Mouse (Mus musculus) gastrocnemius, postnatal 25 days (tissue): ENCODE results near the gene Cntf. TPM values are rescaled to one million over a fixed set of nuclear protein-coding genes. Genes with fewer than 3 reads are reported as not detected.
A peak's percentile ranks its signal among the peaks of the same experiment; 100 is the strongest.

Experiments
- DNase-seq: peaks from one replicate; pipeline ENCODE4 v3.0.0; 2022
- long read RNA-seq, 2 experiments: library from polyadenylated mRNA; stranded (forward); transcript quantifications; one replicate each; pipeline ENCODE4 v2.0.0; 2021
- total RNA-seq, 2 experiments: library from RNA; stranded (reverse); gene quantifications; 1 replicate in 1 of 2; 2 replicates in 1 of 2; pipeline ENCODE4 v1.2.3; 2021

Gene Cntf
- total RNA-seq, result 1 to 10 TPM; 3.2 to 3.4 TPM
- long read RNA-seq, experiment 1, partial matches to known transcripts, result 0 of 2 reads
- long read RNA-seq, experiment 1, other reads (novel, unspliced or antisense), result 0 of 2 reads
- long read RNA-seq, experiment 2, partial matches to known transcripts, result 0 of 1 reads
- long read RNA-seq, experiment 2, other reads (novel, unspliced or antisense), result 0 of 1 reads

DNA sequence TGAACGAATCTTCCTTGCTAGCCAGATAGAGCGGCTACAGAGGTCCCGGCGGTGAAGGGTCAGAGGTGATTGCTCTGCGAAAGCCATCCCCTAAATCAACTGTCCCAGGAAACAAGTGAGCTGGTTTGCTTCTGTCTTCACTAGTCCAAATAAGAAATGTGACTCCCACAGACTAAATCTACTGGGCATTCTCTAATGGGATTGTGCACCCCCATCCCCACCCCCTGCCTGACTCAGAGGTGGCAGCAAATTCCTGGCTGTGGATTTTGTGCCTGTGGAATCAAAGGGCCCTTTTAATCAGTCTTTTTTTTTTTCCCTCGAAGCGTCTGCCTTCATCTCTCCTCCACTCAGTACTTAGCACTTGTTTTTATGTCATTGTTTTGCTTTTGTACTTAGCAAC, at the start of gene Cntf:
TSS of gene Cntf (minus strand) at position 325 of the 400 bp plus-strand sequence.
- no peak for DNase-seq

DNA sequence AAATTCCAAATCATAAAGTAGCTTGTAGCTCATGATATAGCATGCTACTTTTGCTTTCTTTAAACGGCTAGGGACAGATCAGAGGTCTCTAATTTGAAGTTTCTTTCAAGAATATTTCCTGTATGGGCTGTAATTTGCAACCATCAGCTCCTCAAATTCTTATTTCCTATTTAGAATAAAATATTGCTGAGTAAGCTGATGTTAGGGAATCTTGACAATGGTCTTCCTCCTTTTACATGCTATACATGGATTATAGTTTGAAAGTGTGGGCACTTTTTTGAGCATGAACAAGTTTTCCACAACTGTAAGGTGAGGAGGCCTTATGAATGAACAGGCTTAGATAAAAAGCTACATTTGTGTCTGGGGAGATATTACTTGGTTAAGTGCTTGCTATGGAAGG, 48.5 kb upstream of the Cntf start:
- no peak for DNase-seq

DNA sequence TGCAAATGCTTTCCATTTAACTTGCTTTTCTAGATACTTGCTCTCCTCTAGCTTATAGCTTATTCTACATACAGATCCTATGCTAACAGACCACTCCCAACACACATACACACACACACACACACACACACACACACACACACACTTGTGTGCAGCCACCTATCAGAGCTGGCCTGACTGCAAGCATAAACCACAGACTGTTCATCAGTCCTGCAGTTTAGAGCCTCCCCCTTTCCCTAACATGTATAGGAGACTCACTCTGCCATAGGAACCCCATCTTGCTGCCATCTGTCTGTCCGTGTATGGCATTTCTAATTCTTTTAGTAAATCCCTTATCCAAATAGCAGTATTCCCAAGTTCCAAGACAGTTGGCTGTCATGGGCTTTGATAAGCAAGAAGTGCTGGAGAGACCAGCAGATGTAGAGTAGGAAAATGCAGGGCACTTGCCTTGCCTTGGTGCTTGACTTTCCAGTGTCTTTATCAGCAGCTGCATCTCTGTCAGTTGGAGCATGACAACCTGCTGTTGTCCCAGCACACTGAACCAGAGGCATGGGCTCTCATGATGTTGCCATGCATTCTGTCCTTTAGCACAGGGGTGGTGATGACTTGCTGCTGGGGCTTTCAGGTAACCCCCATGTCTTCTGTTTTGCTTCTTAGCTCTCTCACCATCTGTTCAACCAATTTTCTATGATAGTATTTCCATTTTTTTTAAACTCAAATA, 47.4 kb upstream of the Cntf start:
- DNase-seq, result no peak

DNA sequence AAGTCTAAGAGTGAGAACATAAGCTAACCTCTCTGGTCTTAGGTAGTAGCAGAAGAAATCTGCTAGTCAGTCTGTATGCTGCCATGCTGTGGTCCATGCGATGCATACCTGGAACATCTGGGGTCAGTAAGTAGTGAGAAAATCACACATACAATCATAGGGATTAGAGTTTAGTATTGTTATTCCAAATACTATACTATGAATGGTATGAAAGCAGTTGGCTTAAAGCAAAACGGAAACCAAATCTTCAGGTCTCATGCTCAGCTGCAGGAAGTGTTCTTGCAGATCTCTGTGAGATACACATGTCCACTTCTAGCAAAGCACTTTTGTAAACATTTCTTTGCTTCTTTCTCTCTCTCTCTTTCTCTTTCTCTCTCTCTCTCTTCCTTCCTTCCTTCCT, 40.8 kb upstream of the Cntf start:
- DNase-seq, result no peak

DNA sequence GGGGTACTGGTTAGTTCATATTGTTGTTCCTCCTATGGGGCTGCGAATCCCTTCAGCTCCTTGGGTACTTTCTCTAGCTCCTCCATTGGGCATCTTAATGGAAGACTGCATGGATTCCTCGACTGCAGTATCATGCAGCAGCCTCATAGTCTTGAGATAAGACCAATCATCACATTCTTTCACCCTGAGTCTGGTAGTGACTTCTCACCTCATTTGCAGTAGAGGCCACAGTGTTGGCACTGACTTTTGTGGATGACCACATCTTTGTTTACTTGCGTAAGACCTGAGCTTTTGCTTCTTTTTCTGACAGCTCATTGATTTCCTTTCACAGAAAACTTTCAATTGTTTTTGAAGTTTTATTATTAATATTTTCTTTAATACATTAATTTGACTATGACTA, 40.3 kb upstream of the Cntf start:
- DNase-seq, result no peak

DNA sequence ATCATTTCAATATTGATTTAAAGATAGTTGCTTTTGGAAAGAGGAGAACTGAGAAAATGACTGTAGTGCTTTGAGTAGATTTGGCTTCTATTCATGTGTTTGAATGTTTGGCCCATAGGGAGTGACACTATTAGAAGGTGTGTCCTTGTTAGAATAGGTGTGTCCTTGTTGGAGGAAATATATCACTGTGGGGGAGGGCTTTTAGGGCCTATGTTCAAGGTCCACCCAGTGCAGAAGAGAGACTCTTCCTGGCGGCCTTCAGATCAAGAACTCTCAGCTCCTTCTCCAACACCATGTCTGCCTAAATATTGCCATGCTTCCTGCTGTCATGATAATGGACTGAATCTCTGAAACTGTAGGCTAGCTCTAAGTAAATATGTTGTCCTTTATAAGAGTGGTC, 38.8 kb upstream of the Cntf start:
- no peak for DNase-seq

DNA sequence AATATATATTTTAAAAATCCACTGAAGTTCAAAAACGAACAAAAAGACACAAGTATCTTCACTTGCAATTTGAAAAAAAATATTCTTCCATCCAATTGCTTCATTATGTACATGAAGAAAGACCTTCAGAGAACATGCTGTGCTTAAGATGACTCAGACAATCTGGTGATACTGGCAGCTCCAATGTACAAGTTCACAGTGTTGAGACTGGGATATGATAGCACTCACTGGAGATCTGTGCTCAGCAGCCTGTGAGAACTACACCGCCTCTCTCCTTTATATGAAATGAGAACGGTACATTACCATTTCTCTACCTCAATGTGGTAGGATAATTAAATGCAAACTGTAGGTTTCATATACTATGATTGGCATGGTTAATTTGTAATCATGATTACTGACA, 37.4 kb upstream of the Cntf start:
- DNase-seq, result no peak

DNA sequence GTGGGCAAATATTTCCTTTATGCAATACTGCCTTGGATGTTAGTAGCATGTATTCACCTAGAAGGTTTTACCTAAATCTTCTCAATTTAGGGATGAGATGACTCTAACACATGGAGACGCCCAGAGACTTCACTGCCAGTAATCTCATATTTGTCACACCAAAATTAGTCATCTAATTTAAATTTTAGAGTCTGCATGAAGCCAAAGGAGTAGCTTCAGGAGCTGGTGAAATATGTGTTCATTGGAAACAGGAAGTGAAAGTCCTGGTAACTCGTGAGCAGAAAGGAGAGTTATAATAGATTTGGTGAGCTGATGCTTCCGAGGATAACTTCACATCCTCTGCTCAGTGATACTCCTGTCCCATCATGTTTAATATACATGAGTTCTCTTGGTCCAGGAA, 35.6 kb upstream of the Cntf start:
- DNase-seq, result no peak

DNA sequence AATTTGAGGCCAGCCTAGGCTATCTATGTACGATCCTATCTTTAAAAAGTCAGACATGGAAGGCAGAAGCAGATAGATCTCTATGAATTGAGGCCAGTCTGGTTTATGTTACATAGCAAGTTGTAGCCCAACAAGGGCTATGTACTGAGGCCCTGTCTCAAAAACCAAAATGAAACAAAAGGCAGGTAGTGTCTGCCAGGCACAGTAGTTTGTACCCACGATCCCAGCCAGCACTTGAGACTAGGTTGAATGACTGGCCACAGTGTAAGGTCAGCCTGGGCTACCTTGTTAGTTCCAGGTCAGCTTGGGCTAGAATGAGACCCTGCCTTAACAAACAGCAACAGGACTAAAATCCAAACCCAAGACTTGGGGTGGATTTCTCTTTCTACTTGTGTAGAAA, 35.2 kb upstream of the Cntf start:
- no peak for DNase-seq

DNA sequence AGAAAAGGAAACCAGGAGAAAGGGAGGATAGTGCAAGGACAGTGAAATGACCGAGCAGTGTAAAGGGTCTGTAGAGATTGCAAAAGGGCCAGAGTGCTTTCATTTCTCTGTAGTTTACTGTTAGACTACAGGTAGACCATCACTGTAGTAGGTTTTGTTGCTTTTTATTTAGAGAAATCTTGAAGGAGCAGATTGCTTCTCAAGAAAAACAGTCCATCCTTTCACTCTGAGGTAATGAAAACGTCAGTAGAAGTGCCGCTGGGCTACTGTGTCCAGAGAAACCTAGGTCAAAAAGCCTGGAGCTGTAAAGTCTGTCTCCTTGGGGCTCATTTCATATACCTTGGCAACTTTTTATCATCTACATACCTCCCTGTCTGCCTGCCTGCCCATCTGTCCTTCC, 33.6 kb upstream of the Cntf start:
- no peak for DNase-seq

DNA sequence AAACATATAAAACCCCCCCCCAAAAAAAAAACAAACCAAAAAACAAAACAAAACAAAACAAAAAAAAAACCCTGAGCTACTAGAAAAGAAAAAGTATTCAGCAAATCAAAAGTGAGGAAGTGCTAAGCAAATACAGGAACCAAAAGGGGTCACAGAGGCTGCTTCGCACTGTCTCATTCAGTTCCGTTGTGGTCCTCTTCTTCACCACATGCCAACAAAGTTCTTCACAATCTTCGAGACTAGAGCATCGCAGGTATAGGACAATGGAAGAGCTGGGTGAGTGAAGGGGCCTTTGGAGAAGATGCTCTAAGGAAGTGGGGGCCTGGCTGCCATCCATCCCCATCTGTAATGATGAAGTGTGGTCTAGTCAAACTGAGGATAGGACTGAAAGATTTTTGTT, 33.0 kb upstream of the Cntf start:
- DNase-seq, result no peak

DNA sequence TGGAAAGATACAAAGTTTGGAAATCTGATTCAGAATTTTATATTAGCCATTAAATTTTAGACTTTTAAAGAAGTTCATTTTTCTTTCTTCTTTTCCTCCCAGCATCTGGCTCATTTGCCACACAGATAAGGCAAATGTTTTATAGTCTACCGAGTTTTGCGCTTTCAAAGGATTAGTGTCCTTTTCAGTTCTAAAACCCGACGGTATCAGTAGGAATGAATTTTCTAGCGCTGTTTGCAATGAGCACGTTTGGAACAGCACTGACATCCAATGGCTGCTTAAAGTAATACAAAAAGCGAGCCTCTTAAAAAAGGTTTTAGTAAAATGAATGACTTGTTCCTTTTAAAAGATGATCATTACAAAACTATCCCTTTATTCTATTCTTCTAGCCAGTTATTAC, 31.6 kb upstream of the Cntf start:
- DNase-seq, result no peak

DNA sequence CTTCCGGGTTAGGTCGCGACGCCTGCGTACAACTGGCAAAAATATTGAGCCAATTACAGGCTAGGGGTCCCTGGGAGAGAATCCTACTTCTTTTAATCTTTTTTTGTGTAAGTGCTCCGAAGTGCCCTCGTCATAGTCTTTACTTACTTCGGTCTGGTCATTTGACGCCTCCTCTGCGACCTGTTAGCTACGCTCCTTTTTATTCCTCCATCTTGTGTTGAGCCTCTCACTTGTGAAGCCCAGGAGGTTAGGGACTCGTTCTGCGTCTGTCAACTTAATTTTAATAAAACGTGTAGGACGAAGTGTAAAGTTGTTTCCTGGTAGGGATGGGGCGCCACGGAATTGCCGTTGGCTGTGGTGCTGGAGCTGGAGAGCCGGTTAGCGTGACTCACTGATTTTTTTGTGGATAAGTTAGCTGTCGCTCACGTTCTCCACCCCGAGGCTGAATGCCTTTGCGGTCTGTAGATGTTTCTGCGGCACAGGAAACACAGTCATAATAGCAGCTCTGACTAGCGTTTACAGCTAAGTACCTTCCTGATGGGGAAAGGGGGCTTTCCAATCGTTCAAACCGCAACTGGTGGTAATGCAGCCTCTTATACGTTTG, 31.0 kb upstream of the Cntf start:
- no peak for DNase-seq

DNA sequence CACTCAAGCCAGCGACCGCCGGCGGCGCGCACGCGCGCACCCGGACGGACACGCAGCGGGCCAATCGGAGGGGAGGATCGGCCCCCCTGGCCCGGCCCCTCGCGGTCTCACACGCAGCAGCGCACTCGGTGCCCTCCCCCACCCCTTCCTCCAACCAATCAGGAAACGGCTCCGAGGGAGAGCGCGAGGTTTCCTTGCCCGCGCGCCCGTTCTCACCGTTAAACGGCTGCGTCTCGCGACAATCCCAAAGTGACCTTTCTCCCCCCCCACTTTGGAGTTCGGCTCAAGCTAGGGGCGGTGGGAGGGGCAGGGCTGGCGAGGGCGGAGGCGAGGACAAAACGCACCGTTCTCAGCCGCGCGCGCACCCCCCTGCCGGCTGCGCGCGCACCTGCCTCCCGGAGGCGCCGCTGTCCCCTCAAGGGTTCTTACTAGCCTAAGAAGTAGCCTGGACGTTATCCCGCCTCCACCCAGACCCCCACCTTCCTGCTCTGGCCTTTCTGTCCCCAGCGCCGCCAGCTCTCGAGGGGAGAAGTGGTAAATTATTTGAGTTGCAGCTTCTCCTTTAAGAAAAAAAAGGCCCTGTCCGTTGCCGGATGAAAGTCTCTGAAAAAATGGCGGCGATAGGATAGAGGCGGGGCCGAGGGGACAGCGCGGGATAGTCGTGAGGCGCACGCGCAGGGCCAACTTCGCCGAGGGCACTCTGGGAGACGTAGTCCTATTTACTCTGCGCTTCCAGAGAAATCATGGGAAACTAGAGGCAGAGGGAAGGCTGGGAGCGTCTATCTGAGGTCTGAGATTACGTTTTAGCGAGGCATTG, 30.3 kb upstream of the Cntf start, which contains the start of the genes Zfp91 and Lpxn:
TSS of gene Zfp91 (minus strand) at position 616 of the 817 bp plus-strand sequence.
TSS of gene Lpxn (plus strand) at position 683 of the 817 bp plus-strand sequence.
- peak; percentile 99 for DNase-seq

DNA sequence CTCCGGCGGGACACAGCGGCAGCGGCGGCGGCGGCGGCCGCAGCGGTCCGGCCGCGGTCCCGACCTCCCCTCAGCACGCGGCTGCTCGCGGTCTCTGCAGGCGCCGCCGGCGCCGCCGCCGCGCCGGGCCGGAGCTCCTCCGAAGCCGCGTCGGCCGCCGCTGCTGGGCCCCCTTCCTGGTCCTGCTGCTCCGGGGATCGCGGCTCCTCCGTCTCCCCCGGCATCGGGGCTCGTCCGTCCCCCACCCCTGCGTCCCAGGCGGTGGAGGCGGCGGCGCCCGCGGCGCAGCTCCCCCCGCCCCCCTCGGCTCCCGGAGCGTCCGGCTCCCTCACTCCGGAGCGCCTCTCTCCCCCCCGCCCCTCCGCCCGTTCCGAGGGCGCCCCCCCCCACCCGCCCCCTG, 29.7 kb upstream of the Cntf start:
- no peak for DNase-seq

DNA sequence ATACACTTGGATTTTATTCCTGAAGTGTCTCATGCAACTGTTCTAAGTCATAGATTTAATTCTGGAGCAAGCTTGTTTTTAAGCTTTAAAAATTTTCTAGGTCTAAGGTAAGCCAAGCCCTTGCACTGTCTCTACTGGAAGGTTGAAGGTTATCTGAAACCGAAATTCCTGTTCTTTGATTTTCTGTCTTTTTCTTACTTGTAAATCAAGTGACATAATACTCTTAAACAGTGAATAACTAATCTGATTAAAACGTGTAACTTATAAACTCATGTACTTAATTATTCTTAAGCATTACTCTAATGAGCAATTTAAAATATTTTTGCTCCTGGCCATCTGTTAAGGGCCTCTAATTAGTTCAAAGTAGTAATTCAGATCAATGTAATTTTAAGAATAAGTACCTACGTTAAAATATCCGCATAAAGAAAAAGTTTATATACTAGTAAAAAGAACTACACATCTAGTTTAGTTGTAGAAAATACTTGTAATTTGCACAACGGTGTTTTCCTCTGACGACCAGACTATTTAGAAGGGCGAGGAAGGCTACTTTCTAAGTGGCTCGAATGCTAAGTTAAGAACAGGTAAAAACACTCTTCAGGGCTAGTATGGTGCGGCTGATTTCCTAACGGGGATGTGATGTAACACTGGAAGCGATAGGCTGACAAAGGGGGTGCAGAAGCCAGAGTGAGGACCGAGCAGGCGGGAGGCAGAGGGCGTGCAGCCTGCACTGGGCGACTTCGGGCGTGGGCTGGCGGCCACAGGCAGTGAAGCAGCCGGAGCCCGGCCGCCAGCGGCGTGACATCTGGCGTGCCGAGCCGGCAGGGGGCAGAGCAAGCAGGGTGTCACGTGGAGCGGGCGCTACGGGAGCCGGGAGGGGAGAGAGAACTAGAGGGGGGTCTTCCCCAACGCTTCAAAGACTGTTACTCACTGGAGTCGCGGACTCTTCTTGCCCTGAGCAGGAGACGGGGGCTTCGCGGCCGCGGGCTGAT, 28.9 kb upstream of the Cntf start:
- peak; percentile 94 for DNase-seq

DNA sequence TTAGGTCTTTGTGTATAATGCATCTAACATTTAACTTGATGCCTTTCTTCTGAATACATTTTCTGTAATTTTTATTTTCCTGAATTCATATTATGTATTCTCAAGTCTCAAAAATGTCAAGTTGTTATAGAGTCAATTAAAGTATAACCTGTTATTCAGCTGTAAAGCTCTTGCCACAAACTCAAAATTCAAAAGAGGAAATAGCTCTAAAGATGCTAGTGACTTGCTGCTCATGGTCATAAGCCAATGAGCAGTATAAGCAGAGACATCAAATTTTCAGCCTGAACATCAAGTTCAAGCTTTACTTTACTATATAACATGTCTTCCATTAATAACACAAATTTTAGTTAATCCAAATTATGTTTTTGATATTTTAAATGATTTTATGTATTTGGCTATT, 26.9 kb upstream of the Cntf start:
- no peak for DNase-seq

DNA sequence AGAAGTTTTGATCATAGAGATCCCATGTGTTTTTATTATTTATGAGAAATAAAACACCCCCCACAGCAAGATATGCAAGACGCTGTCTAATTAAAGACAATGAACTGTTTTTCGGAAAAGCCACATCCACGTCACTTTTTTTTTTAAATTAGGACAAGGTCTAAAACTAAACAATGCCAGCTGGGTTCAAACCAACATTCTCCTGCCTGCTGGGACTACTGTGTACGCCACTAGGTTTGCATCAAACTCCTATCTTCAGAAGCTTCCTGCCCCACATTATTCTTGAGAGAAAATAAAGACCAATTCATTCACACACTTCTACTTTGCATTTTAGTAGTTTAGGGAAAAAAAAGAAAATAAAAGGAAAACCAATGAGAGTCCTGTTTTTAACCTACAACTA, 22.3 kb upstream of the Cntf start:
- DNase-seq, result no peak

DNA sequence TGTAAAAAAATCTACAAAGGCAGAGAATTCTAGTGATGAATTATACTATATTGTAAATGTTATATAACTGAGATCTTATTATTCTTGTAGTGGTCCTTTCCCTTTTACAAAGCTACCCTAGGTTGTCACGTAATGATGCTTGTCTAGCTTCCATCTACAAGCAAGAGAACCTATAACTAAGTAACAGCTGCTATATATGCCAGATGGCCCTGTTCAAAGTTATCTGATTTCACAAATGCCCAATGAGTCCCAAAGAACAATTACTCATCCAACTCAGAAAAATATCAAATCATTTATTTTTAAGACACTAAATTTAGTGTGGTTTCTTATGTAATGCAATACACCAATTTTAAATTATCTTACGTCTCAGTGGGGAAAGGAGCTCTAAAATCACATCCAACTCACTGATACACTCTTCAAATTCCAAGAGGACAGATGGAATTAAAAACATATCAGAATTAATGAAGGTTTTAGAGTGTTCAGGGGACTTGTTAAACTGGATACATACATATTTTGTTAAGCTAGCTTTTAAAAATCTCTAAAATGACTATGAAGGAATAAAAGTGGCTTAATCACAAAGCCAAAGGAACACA, 21.5 kb upstream of the Cntf start:
- no peak for DNase-seq

DNA sequence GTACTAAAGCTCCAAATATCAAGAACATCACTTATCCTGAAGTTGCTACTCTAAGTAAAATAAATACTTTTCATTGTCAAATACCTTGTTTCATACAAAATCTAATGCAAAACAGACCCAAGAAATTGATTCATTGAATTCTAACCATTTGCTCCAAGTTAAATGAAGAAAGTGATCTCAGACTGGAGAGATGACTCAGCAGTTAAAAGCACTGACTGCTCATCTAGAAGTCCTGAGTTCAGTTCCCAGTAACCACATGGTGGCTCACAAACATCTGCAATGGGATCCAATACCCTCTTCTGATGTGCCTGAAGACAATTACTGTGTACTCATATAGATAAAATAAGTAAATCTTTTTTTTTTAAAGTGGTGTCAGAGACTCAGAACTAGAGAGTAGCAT, 15.0 kb upstream of the Cntf start:
- no peak for DNase-seq

DNA sequence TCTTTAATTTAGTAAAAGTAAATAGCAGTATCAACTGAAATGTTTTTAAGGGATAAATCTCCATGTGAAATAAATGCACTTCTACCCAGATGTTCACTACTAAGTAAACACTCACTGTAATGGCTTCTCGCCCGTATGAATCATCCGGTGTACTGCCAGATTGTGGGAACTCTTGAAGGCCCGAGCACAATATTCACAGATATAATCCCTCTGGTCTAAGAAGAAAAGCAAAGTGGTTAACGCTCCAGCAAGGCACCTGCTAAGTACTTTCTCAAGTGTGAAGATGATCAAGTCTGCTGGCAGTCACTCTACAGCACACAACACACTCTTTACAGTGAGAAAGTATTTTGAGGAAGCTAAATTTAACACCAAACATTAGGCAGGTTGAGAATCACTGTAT, 5.5 kb upstream of the Cntf start:
- DNase-seq, result peak; percentile 19
